Mouse (Mus musculus) liver, embryonic 11.5 days (tissue): ENCODE data around the gene Kiss1r. TPM values are rescaled to one million over a fixed set of nuclear protein-coding genes. Genes with fewer than 3 reads are reported as not detected.

Source experiments
- ATAC-seq: fragments of 200-750 bp; cut with Nextera tagmentation; replicated peaks from 2 replicates; pipeline ENCODE4 v1.8.0; 2017; ENCODE audit warnings: moderate number of reproducible peaks, mild to moderate bottlenecking, moderate TSS enrichment, moderate library complexity; ENCODE audit not compliant: low FRiP score
- DNase-seq: peaks from one replicate; pipeline ENCODE4 v3.0.0-alpha.2; 2017; ENCODE audit warnings: low spot score
- H3K27ac ChIP-seq: fragments of 300-500 bp; sonication (generic); 2 replicates; pipeline ENCODE4 v1.5.1; 2014; ENCODE audit warnings: mild to moderate bottlenecking, low read depth, low read length, control low read depth
- H3K27me3 ChIP-seq: fragments of 300-500 bp; sonication (generic); replicated peaks from 2 replicates; pipeline ENCODE4 v1.6.1; 2014; ENCODE audit warnings: low read length, mixed read lengths; ENCODE audit not compliant: control insufficient read depth, insufficient read depth
- H3K36me3 ChIP-seq: fragments of 300-500 bp; sonication (generic); 2 replicates; pipeline ENCODE4 v1.6.1; 2014; ENCODE audit warnings: mild to moderate bottlenecking, low read length, moderate library complexity, mixed read lengths; ENCODE audit not compliant: control insufficient read depth, insufficient read depth
- H3K4me1 ChIP-seq: fragments of 300-500 bp; sonication (generic); replicated peaks from 2 replicates; pipeline ENCODE4 v1.6.1; 2014; ENCODE audit warnings: low read length, mixed read lengths; ENCODE audit not compliant: control insufficient read depth, insufficient read depth
- H3K4me2 ChIP-seq: fragments of 300-500 bp; sonication (generic); 2 replicates; pipeline ENCODE4 v1.6.1; 2014; ENCODE audit warnings: mild to moderate bottlenecking, control low read depth, moderate library complexity
- H3K4me3 ChIP-seq: fragments of 300-500 bp; sonication (generic); 2 replicates; pipeline ENCODE4 v1.5.1; 2014; ENCODE audit warnings: low read depth, low read length, control low read depth
- H3K9ac ChIP-seq: fragments of 300-500 bp; sonication (generic); 2 replicates; pipeline ENCODE4 v1.6.1; 2014; ENCODE audit warnings: low read depth, low read length, control low read depth
- H3K9me3 ChIP-seq: fragments of 300-500 bp; sonication (generic); 2 replicates; pipeline ENCODE4 v1.6.1; 2016; ENCODE audit warnings: low read length, inconsistent platforms, mixed read lengths; ENCODE audit not compliant: control insufficient read depth
- WGBS: fragments of 180-500 bp; shearing (Covaris S2); extraction: QIAGEN DNeasy Blood & Tissue Kit; methylation state at CpG from one replicate; pipeline ENCODE4 v1.1.7; 2014; 5-methylcytosine and 5-hydroxymethylcytosine counted together
- polyA plus RNA-seq: library from polyadenylated mRNA; unstranded; fragments of >200 nt; fragmentation: Nextera tagmentation; extraction: Ambion mirVana; gene quantifications from 2 replicates; pipeline ENCODE4 v1.2.1, GENCODE M21; 2014

Gene Kiss1r
- polyA plus RNA-seq, 1 experiment from 2014 or later: 0.66 TPM

DNA sequence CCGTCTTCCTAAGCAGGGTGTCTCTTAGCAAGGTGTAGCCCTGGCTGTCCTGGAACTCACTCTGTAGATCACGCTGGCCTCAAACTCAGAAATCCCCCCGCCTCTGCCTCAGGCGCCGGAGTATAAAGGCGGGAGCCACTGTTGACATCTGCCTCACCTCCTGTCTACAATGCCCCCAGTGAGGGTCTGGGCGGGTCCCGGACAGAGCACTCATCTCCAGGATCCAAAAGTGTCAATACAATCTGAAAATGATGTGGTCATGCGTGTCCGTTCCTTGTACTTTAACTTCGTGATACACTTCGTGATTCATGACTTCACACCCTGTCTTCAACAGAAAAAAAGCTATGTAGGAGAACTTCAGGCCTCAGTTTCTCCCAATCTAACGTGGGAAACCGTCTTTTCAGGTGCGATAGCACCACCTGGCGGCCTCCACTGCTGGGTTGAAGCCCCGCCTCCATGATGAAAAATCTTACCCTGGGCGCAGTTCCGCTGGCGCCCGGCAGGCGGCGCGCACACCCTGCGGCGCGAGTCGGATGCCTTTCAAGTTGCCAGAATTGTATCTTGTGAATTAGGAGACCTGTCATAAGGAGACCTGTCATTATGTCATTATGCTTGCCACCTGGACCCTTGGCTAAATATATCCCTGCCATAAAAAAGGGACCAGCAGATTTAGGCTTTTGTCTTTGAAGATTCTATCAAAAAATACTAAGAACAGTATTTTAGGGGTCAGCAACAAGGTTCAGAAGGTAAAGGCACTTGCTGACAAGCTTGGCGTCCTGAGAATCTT is 8.4 kb downstream of the Kiss1r start:
- H3K27me3 ChIP-seq: peaks cover 27% of the 10 kb centered on the region
- peaks cover 40% of the 10 kb centered on the region for H3K4me1 ChIP-seq
- H3K9me3 ChIP-seq: no peaks in the 10 kb centered on the region
- no peak overlapping the region; the same call in 1 of the 2 replicates for H3K9ac ChIP-seq
- DNase-seq (peak; percentile 91), ATAC-seq (no peak)
- H3K36me3 ChIP-seq: no peaks in the 10 kb centered on the region
- H3K27ac ChIP-seq: peak overlapping the region; percentile 97
- H3K4me2 ChIP-seq: peak overlapping the region; percentile 98
- H3K4me3 ChIP-seq: no peak overlapping the region
- WGBS: 15% methylated on average over 29 of the region's 29 CpGs

DNA sequence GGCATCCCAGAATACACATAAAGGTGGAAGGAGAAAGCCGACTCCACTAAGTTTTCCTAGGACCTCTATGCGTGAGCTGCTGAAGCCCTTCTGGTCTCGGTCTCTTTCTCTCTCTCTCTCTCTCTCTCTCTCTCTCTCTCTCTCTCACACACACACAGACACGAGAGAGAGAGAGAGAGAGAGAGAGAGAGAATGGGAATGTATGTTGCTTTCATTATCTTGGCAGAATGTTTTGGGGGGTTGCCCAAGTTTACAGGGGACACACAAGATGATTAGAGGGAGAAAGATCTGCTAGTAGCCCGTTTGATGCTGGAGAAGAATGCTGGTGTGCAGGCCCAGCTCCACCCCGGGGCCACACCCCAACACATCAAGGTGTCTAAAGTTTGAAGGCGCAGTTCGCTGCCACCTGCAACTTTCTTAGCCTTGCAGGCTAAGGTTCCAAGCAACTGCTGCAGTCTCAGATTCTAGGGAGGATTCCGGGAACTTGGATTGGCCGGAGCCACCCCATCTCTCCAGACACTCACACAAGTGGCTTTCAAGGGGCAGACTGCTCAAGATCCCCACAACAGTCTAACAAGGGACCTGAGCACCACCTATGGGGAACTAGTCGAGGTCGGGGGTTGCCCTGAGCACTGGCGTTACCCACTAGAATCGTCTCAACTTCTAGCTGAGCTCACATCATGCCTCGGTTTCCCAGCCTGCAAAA is 9.2 kb downstream of the Kiss1r start:
- no peak for DNase-seq
- H3K4me1 ChIP-seq: peaks cover 37% of the 10 kb centered on the region
- whole genome bisulfite sequencing: 11% methylated on average over 15 of the region's 15 CpGs

DNA sequence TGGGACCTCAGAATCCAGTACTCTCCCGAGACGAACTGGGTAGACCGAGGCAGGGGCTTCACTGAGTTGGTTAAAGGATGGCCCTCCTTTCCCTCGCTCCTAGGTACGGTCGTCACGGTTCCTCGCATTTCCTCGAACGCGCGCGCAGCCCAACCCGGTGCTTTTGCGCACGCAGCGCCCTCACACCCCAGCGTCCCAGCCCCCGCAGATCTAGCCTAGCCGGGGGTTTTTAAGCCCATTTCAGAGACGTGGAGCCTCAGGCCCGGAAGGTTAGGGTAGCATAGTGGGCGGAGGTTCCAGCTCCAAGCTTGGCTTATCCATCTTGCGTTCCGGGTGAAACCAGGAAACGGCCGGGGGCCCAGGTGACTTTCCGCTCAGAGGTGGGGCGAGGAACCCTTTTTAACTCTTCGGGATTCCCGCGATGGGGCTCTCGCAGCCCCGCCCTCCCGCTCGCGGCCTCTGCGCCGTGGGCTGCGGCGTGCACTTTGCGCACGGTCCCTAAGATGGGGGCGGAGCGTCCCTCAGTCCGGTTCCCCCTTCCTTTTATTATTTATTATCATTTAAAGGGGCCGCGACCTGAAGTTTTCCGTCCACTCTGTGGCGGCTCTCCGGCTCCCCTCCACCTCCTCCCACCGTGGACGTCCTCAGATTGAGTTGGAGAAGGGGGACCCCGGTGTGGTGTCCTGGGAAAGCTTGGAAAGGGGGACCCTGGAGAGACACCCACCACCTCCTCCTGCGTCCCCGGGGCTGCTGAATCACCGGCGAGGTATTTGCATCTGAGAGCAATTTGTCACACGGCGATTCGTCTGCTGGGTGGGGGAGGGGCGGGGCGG is 9.9 kb downstream of the Kiss1r start, which contains the start of gene Arid3a:
TSS of gene Arid3a (plus strand) at position 553 of the 833 bp plus-strand sequence.
- peaks cover 34% of the 10 kb centered on the region for H3K4me1 ChIP-seq

More for the DNA sequence above, 9.2 kb downstream of the Kiss1r start:
- Histone ChIP-seq H3K36me3 (peaks cover under 1% of the 10 kb centered on the region; the same call in 1 of the 2 replicates), H3K4me3 (peak overlapping the region; percentile 96), H3K9me3 (no peaks in the 10 kb centered on the region), H3K4me2 (peak overlapping the region; percentile 98), H3K27me3 (peaks cover 20% of the 10 kb centered on the region), H3K9ac (peak overlapping the region; percentile 92), H3K27ac (peak overlapping the region; percentile 97)
- ATAC-seq: peak; percentile 3; the same call in 1 of the 2 replicates

DNA sequence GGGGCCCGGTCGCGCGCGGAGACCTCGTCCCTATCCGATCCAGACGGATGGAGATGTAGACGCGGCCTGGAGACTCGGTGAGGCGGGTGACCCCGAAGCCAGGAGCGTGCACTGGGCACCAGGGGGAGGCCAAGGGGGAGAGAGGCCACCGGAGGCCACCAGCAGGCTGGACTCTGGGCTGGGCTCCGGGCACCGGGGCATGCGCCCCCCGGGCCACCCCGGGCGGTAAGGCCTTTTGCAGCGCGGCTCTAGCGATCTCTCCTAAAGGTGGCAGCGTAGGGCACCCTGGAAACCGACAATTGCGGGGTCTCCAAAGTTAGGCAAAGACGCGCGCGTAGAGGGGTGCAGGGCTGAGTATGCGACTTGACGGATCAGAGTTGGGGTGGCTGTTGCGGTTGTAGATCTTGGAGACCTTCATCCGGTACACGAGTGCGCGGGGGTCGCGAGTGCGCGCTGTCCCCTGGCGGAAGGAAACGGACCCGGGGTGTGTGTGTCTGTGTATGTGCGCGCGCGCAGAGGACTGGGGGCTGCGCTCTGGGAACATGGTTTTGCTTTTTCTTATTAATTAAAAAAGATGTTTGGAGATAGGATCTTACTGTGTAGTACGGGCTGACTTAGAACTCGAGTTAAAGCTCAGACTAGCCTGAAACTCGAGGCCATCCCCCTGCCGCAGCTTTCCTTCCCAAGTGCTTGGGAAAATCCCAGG is 10.7 kb downstream of the Kiss1r start:
- Histone ChIP-seq H3K4me1 (peaks cover 37% of the 10 kb centered on the region), H3K9ac (peak overlapping the region; percentile 92), H3K9me3 (no peaks in the 10 kb centered on the region), H3K27me3 (peaks cover 5% of the 10 kb centered on the region), H3K4me2 (peak overlapping the region; percentile 98), H3K27ac (peak overlapping the region; percentile 97), H3K4me3 (peak overlapping the region; percentile 96), H3K36me3 (peaks cover 10% of the 10 kb centered on the region)
- ATAC-seq (peak; percentile 45), DNase-seq (peak; percentile 81)
- 0% methylated on average over 54 of the region's 54 CpGs for WGBS

More for the DNA sequence above, 9.9 kb downstream of the Kiss1r start, which contains the start of gene Arid3a:
- peaks cover 12% of the 10 kb centered on the region for H3K27me3 ChIP-seq
- DNase-seq (peak; percentile 93), ATAC-seq (peak; percentile 75)
- H3K9ac ChIP-seq: peak within 1 kb of the TSS; percentile 92
- H3K4me2 ChIP-seq: peak within 1 kb of the TSS; percentile 98
- peaks cover 3% of the 10 kb centered on the region; the same call in 1 of the 2 replicates for H3K36me3 ChIP-seq
- no peaks in the 10 kb centered on the region for H3K9me3 ChIP-seq
- H3K4me3 ChIP-seq: peak within 1 kb of the TSS; percentile 96
- WGBS: under 1% methylated on average over 63 of the region's 63 CpGs
- peak within 1 kb of the TSS; percentile 97 for H3K27ac ChIP-seq

DNA sequence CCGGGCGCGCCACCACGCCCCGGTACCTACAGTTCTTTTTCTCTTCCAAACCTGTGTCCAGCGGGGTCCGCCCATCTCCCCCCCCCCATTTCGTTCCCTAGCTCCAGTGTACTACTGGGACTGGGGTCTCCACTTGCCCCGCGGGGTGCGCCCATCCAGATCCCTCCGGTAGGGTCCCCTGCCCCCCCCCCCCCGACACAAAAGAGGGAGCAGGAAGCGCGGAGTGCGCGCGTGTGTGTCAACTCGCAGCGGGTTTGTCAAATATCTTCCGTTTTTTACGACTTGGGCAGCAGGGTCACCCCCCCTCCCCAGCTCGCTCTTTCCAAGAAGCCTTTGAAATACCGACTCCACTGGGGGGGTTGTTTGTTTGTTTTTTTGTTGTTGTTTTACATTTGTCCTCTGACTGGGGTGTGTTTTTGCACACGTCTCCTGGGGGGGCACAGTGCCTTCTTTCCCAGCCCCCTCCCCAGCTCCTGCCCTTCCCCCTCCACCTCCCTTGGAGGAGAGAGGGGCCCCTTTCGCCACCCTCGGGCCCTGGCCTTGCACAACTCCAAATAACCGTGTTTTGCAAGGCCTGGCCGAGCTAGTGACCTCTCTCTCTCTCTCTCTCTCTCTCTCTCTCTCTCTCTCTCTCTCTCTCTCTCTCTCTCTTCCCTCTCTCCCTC is 11.4 kb downstream of the Kiss1r start:
- Histone ChIP-seq H3K36me3 (peaks cover 10% of the 10 kb centered on the region), H3K4me1 (peaks cover 44% of the 10 kb centered on the region), H3K4me3 (peak overlapping the region; percentile 96), H3K27ac (peak overlapping the region; percentile 97), H3K27me3 (0 out of 2 replicates have a peak, but pooled peaks cover under 1% of the 10 kb centered on the region), H3K4me2 (peak overlapping the region; percentile 98), H3K9ac (peak overlapping the region; percentile 92), H3K9me3 (no peaks in the 10 kb centered on the region)
- ATAC-seq (no peak), DNase-seq (peak; percentile 72)
- WGBS: under 1% methylated on average over 29 of the region's 29 CpGs

DNA sequence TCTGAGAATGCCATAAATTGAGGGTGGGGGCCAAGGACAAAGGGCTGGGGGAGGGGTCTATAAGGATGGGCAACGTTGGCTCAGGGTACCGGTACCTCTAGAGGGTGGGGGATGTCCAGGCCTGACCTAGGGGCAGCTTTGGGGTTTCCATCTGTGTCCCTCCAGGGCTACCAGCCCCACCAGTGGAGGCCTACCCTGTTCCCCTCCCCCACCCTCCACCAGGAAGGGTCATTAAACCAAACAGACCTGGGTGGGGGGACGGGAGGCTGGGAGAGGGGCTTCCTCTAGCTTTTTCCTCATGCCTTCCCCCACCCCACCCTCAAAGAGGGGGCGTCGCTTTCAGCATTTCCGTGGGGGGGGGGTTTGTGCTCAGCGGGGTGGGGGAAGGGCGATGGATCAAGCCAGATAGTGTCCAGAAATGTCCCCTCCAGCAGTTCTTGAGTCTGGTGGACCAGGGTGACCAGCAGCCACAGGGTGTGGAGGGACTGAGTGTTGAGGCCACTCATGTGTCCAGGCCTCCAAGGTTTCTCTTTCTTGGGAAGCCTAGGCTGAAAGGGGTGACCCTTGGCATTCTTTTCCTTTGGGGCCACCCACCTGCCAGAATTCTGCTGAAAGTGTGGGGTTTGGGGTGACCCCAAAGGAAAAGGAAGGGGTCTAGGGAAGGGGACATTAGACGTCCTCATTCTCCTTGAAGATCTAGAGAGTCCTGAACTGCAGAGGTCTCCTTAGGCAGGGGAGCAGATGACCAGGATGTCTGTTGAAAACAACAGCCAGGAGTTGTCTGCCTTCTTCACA is 12.3 kb downstream of the Kiss1r start:
- no peak for DNase-seq
- ATAC-seq: no peak
- no peaks in the 10 kb centered on the region for H3K9me3 ChIP-seq
- H3K4me2 ChIP-seq: peak overlapping the region; percentile 98
- peak overlapping the region; percentile 96 for H3K4me3 ChIP-seq
- peak overlapping the region; percentile 97 for H3K27ac ChIP-seq
- WGBS: 19% methylated on average over 9 of the region's 9 CpGs
- peaks cover 52% of the 10 kb centered on the region for H3K4me1 ChIP-seq
- peak overlapping the region; percentile 92 for H3K9ac ChIP-seq
- H3K36me3 ChIP-seq: peaks cover 13% of the 10 kb centered on the region
- H3K27me3 ChIP-seq: no peaks in the 10 kb centered on the region
